Mouse (Mus musculus): ENCODE results near the gene 1700029P11Rik. TPM values are rescaled to one million over a fixed set of nuclear protein-coding genes. Genes with fewer than 3 reads are reported as not detected.
A peak's percentile ranks its signal among the peaks of the same experiment; 100 is the strongest.

1700029P11Rik gene
- polyA plus RNA-seq, 1 experiment from 2014 or later: not detected

GRCm38 (mm10) chr15:81943176-81943749, 37.1 kb upstream of the 1700029P11Rik start:
- WGBS: 9% methylated on average over 8 of the region's 9 CpGs
- Histone ChIP-seq H3K27ac (peak overlapping the region; percentile 58; the same call in 1 of the 2 replicates), H3K9ac (peak overlapping the region; percentile 53), H3K27me3 (no peaks in the 10 kb centered on the region), H3K36me3 (peaks cover 27% of the 10 kb centered on the region), H3K4me2 (no peak overlapping the region), H3K4me1 (replicated peaks) (peaks cover 29% of the 10 kb centered on the region), H3K9me3 (no peaks in the 10 kb centered on the region), H3K4me3 (no peak overlapping the region)
- ATAC-seq (ENCODE audit: low FRiP score): 0 out of 2 replicates have a peak, but pooled peaks have one; percentile 15

DNA sequence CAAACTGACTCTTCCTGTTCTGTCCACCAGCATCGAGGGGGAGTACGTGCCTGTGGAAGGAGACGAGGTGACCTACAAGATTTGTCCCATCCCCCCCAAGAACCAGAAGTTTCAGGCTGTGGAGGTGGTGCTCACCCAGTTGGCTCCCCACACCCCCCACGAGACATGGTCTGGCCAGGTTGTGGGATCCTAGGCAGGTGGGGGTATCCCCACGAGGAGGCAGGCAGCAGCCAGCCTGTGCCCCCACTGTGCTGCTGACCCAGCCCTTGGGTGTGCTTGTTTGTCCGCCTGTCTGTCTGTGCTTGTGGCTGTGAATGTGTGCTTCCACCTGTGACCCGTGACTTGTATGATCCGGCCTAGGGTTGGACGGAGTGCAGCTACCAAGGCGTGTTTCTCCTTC, 31.3 kb upstream of the 1700029P11Rik start:
- no peaks in the 10 kb centered on the region for H3K9me3 ChIP-seq
- peaks cover 70% of the 10 kb centered on the region for H3K36me3 ChIP-seq
- H3K27ac ChIP-seq: no peak overlapping the region
- no peaks in the 10 kb centered on the region for H3K27me3 ChIP-seq
- no peak overlapping the region for H3K9ac ChIP-seq
- H3K4me3 ChIP-seq: no peak overlapping the region
- 0 out of 2 replicates have a peak, but pooled peaks cover 4% of the 10 kb centered on the region for H3K4me1 ChIP-seq (replicated peaks)
- no peak for ATAC-seq (ENCODE audit: low FRiP score)
- WGBS: 92% methylated on average over 10 of the region's 10 CpGs
- no peak overlapping the region for H3K4me2 ChIP-seq

DNA sequence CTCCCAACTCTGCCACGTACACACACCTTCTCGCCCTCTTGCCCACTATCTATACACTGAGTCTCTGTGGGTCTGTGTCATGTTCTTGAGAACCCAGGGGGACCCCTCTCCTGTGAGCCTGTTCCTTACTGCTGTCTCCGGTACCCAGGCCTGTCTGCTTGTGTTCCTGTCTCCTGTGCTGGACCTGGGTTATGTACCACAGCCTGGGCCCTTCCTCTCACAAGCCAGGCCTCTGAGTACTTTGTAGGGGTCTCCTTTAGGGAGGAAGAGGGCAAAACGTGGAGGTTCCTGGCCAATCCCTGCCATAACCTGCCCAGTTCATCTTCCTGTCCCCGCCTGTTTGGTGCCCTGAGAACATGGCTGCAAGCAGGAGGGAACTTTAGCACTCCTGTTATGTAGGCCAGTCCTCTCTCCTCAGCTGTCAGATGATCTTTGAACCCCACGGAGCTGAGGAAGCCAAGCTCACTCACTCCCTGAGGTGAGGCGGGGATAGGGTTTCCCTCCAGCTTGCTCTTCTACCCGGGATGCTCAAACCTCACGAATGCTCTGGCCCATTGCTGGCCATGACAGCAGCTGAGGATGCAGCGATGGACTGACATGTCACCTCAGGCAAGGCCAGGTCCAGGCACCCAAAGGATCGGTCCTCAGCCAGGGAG, 30.7 kb upstream of the 1700029P11Rik start:
- H3K9me3 ChIP-seq: no peaks in the 10 kb centered on the region
- ATAC-seq (ENCODE audit: low FRiP score): no peak

DNA sequence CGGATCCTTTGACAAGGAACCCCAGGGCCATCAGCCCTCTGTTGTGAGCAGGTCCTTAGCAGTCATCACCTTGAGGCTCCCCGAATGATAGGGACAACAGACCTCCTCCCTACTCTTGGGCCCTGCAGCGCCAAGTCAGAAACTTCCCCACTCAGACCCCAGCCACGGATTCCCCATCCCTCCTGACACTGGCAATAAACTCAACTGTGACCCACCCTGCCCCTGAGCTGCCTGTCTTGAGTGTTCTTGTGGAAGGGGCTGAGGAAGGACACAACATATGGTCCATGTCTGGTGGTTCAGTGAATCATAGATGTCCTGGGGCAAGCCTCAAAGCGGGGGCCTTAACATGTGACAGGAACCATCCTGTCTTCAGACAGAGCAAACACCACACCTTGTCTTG, 29.6 kb upstream of the 1700029P11Rik start:
- Histone ChIP-seq H3K9me3 (no peaks in the 10 kb centered on the region), H3K27ac (no peak overlapping the region), H3K4me2 (no peak overlapping the region), H3K4me1 (replicated peaks) (no peaks in the 10 kb centered on the region), H3K4me3 (no peak overlapping the region), H3K27me3 (no peaks in the 10 kb centered on the region), H3K9ac (no peak overlapping the region), H3K36me3 (peaks cover 85% of the 10 kb centered on the region)
- ATAC-seq (ENCODE audit: low FRiP score): no peak
- 90% methylated on average over 5 of the region's 5 CpGs for WGBS

More for the DNA sequence above, 30.7 kb upstream of the 1700029P11Rik start:
- 79% methylated on average over 11 of the region's 11 CpGs for WGBS
- H3K27me3 ChIP-seq: no peaks in the 10 kb centered on the region
- no peak overlapping the region for H3K4me2 ChIP-seq
- H3K36me3 ChIP-seq: peaks cover 75% of the 10 kb centered on the region
- no peak overlapping the region for H3K27ac ChIP-seq
- H3K9ac ChIP-seq: no peak overlapping the region
- H3K4me1 ChIP-seq (replicated peaks): 0 out of 2 replicates have a peak, but pooled peaks cover 4% of the 10 kb centered on the region
- H3K4me3 ChIP-seq: no peak overlapping the region

DNA sequence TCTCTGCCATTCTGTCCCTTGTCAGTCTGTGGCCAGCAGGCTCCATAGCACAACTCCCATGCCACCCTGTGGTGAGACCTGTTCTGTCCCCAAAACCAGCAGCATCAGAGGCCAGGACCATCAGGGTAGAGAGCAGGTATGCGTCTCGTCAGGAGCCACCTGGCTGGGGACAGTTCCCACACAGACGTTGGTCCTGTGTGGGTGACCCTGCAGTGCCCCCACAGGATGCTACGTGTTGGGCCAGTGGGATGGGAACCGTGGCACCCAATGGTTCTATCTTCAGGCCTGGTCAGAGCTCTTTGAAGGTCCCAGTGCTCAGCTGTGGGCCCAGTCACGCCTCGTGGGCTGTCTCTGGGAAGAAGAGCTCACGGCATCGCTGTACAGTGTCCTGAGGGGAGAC, 29.2 kb upstream of the 1700029P11Rik start:
- 88% methylated on average over 9 of the region's 9 CpGs for WGBS
- Histone ChIP-seq H3K9ac (no peak overlapping the region), H3K27me3 (no peaks in the 10 kb centered on the region), H3K4me2 (no peak overlapping the region), H3K4me3 (no peak overlapping the region), H3K27ac (no peak overlapping the region), H3K9me3 (no peaks in the 10 kb centered on the region), H3K4me1 (replicated peaks) (no peaks in the 10 kb centered on the region), H3K36me3 (peaks cover 85% of the 10 kb centered on the region)
- ATAC-seq (ENCODE audit: low FRiP score): no peak

- no peaks in the 10 kb centered on the region for H3K9me3 ChIP-seq
Measured at GRCm38 (mm10) chr15:81952310-81952709, 28.0 kb upstream of the 1700029P11Rik start.

GRCm38 (mm10) chr15:81954151-81954583, 26.2 kb upstream of the 1700029P11Rik start:
- Histone ChIP-seq H3K9me3 (no peaks in the 10 kb centered on the region), H3K36me3 (peaks cover 68% of the 10 kb centered on the region), H3K4me2 (no peak overlapping the region), H3K4me3 (no peak overlapping the region), H3K27me3 (no peaks in the 10 kb centered on the region), H3K27ac (no peak overlapping the region), H3K9ac (no peak overlapping the region), H3K4me1 (replicated peaks) (peaks cover 8% of the 10 kb centered on the region; the same call in 1 of the 2 replicates)
- 97% methylated on average over 9 of the region's 9 CpGs for WGBS
- no peak for ATAC-seq (ENCODE audit: low FRiP score)

More at GRCm38 (mm10) chr15:81952310-81952709, 28.0 kb upstream of the 1700029P11Rik start:
- no peaks in the 10 kb centered on the region for H3K4me1 ChIP-seq (replicated peaks)
- WGBS: 88% methylated on average over 4 of the region's 4 CpGs
- no peak overlapping the region for H3K4me2 ChIP-seq
- no peak overlapping the region for H3K27ac ChIP-seq
- no peak for ATAC-seq (ENCODE audit: low FRiP score)
- H3K27me3 ChIP-seq: no peaks in the 10 kb centered on the region
- H3K36me3 ChIP-seq: peaks cover 84% of the 10 kb centered on the region
- H3K9ac ChIP-seq: no peak overlapping the region
- H3K4me3 ChIP-seq: no peak overlapping the region

- no peaks in the 10 kb centered on the region for H3K9me3 ChIP-seq
- H3K36me3 ChIP-seq: peaks cover 62% of the 10 kb centered on the region
- H3K4me2 ChIP-seq: no peak overlapping the region
- no peak for ATAC-seq (ENCODE audit: low FRiP score)
- no peak overlapping the region for H3K4me3 ChIP-seq
- WGBS: 93% methylated on average over 6 of the region's 6 CpGs
- H3K27ac ChIP-seq: no peak overlapping the region
- no peak overlapping the region for H3K9ac ChIP-seq
- H3K4me1 ChIP-seq (replicated peaks): peaks cover 12% of the 10 kb centered on the region
- H3K27me3 ChIP-seq: no peaks in the 10 kb centered on the region
Measured at GRCm38 (mm10) chr15:81954716-81955115, 25.6 kb upstream of the 1700029P11Rik start.

DNA sequence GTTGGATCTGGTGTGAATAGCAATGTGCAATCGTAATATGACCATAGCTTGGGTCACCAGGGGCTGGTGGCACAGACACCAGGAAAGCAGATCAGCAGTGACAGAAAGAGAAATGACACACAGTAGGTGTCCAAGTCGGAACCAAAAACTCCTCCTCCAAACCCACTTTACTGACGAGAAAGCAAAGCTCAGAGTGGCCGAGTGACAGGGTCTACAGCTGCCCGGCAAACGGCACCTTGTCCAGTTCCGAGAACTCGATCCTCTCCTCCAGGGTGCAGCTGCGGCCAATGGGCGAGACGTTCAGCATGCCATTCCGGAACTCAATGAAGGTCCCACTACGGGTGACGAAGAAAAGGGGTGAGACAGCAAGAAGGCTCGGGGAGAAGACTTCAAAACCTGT, 24.9 kb upstream of the 1700029P11Rik start:
- Histone ChIP-seq H3K36me3 (peaks cover 55% of the 10 kb centered on the region), H3K4me3 (no peak overlapping the region), H3K4me2 (no peak overlapping the region), H3K9ac (no peak overlapping the region), H3K4me1 (replicated peaks) (peaks cover 13% of the 10 kb centered on the region), H3K9me3 (no peaks in the 10 kb centered on the region), H3K27ac (no peak overlapping the region), H3K27me3 (no peaks in the 10 kb centered on the region)
- 93% methylated on average over 15 of the region's 15 CpGs for WGBS
- no peak for ATAC-seq (ENCODE audit: low FRiP score)

GRCm38 (mm10) chr15:81956457-81956856, 23.9 kb upstream of the 1700029P11Rik start:
- no peak for ATAC-seq (ENCODE audit: low FRiP score)
- Histone ChIP-seq H3K27me3 (no peaks in the 10 kb centered on the region), H3K4me1 (replicated peaks) (peaks cover 13% of the 10 kb centered on the region), H3K4me3 (no peak overlapping the region), H3K36me3 (peaks cover 45% of the 10 kb centered on the region), H3K9me3 (no peaks in the 10 kb centered on the region), H3K4me2 (no peak overlapping the region), H3K27ac (no peak overlapping the region), H3K9ac (no peak overlapping the region)
- WGBS: 59% methylated on average over 8 of the region's 8 CpGs

GRCm38 (mm10) chr15:81957598-81957997, 22.7 kb upstream of the 1700029P11Rik start:
- H3K4me1 ChIP-seq (replicated peaks): peaks cover 13% of the 10 kb centered on the region
- H3K9ac ChIP-seq: no peak overlapping the region
- no peak for ATAC-seq (ENCODE audit: low FRiP score)
- no peak overlapping the region for H3K4me3 ChIP-seq
- 91% methylated on average over 11 of the region's 11 CpGs for WGBS
- peaks cover 34% of the 10 kb centered on the region for H3K36me3 ChIP-seq
- H3K9me3 ChIP-seq: no peaks in the 10 kb centered on the region
- no peaks in the 10 kb centered on the region for H3K27me3 ChIP-seq
- H3K4me2 ChIP-seq: no peak overlapping the region
- no peak overlapping the region for H3K27ac ChIP-seq

- H3K4me2 ChIP-seq: no peak overlapping the region
- H3K36me3 ChIP-seq: peaks cover 26% of the 10 kb centered on the region
- ATAC-seq (ENCODE audit: low FRiP score): no peak
- no peaks in the 10 kb centered on the region for H3K27me3 ChIP-seq
- H3K9ac ChIP-seq: no peak overlapping the region
- WGBS: 94% methylated on average over 3 of the region's 3 CpGs
- H3K27ac ChIP-seq: no peak overlapping the region
- H3K4me1 ChIP-seq (replicated peaks): peaks cover 13% of the 10 kb centered on the region
- H3K4me3 ChIP-seq: no peak overlapping the region
- H3K9me3 ChIP-seq: no peaks in the 10 kb centered on the region
Measured at GRCm38 (mm10) chr15:81958906-81959305, 21.4 kb upstream of the 1700029P11Rik start.

Data from hindbrain, embryonic 13.5 days (tissue).